Mouse (Mus musculus): ENCODE results near the gene Hnf4a.
A peak's percentile ranks its signal among the peaks of the same experiment; 100 is the strongest.
"Not testable (repeated sequence)": the region's sequence is repeated elsewhere in the genome, so short reads cannot be mapped to it uniquely, and the experiment has no call there.

The Hnf4a gene

GRCm38 (mm10) chr2:163596057-163596872, 89.7 kb downstream of the Hnf4a start:
- DNase-seq, result peak; percentile 11

GRCm38 (mm10) chr2:163596873-163597155, 90.2 kb downstream of the Hnf4a start:
- DNase-seq, result no peak

- DNase-seq, result peak; percentile 14
These were observed 91.1 kb downstream of the Hnf4a start for GRCm38 (mm10) chr2:163597661-163598060.

GRCm38 (mm10) chr2:163599226-163599625, 92.6 kb downstream of the Hnf4a start:
- DNase-seq, result peak; percentile 64

DNA sequence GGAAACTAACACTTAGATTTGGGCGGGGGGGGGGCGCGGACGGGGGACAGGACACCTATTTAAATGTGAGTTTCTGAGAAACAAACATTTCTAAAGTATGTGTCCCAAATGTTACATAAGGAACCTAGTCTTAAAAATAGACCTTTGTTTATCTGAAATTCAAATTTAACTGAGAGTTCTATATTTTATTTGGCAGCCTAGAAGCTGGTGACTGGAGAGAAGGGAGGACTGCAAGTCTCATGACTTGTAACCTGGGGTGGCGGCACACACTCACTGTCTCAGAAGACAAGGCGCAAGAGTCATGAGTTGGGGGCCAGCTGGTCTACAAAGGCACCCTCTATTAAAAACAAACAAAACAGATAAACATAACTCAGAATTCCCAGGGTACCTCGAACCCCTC, 94.5 kb downstream of the Hnf4a start:
- DNase-seq, result no peak

GRCm38 (mm10) chr2:163601712-163602100, 95.1 kb downstream of the Hnf4a start:
- no peak for DNase-seq

DNA sequence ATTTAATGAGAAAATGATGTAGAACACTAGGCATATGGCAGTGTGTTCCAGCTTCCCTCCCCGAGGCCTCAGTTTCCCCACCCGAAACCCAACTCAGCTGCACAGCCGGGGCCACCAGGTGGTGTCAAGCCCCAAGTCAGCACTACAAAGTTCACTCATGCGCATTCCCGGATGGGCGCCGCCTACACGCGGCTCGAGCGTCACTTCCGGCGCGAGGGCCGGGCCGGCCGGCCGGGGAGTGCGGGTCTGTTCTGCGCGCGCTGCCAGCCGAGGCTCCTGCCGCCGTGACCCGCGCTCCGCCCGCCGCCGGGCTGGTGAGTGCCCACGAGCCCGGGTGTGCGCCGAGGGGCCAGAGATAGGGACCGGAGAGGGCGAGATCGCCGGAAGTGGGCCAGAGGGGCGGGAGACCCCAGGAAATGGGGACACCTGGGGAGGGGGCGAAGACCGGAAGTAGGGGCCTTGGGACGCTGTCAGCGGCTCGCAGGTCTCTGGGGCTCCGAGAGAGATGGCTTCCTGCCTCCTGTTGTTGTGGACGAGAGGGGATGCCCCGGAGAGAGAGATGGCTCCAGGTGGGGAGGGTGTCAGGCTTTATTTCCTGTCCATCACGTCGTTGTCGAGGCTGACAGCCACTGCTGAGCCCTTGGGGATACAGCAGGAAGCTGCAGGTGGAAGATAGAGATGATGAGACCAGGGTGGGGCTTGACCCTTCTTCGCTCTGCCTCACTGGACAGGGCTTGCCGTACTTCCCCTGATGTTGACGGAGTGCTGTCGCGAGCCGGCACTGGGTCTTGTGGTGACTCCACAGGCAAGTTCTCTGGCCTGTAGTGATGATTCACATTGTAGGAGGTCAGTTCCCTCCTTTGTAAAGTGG, 95.7 kb downstream of the Hnf4a start, which contains the start of gene Ttpal:
TSS of gene Ttpal (plus strand) at position 214 of the 871 bp plus-strand sequence.
- peak; percentile 95 for DNase-seq

GRCm38 (mm10) chr2:163606161-163606560, 99.6 kb downstream of the Hnf4a start:
- DNase-seq, result no peak

- DNase-seq, result no peak
These were observed 101.4 kb downstream of the Hnf4a start for GRCm38 (mm10) chr2:163608008-163608407.

DNA sequence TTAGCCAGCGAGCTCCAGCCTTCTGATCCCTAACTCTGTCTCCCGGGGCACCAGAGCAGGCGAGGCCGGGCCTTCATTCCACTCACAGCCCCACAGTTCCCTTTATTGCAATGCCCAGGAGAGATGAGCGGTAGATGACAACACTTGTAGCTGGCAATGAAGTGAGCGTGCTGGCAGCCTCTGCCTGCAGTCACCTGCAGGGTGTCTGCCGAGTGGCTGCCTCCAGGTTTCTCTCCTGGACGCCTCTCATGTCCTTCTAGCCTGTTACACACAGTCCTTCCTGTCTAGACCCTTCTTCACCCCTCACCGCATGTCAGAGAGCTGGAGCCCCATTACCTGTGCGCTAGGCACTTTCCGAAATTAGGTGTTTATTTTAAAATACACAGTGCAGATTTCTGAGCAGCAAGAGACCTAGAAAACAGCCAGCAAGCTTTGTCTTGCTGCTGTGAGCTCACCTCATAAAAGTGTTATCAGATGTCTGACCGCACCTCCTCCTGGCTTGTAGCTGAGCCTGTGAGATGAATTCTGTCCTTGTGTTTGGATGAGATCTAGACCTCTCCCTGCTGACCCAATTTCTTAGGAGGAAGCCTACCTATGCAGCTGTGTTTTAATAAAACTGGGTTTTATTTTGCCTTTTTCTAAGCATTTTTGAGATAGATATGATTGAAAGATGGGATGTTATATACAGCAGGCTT, 102.8 kb downstream of the Hnf4a start:
- DNase-seq, result no peak

GRCm38 (mm10) chr2:163611176-163611575, 104.6 kb downstream of the Hnf4a start:
- DNase-seq, result no peak

DNA sequence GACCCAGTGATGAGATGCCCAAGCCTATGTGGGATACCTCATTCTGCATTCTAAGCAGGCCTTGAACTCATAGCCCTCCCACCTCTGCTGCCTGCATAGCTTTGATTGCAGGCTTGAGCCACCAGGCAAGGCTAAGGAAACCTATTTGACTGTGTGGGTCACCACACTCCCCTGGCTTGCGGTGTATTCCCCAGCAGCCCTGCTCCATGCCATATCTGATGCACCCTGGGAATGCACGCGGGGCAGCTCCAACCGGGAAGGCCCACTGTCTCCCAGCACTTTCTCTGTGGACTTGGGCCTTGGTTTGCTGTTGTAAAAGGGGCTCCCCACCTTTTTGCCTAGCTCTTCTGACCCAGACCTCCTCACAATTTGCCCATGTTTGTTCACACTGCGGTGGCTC, 106.6 kb downstream of the Hnf4a start:
- no peak for DNase-seq

DNA sequence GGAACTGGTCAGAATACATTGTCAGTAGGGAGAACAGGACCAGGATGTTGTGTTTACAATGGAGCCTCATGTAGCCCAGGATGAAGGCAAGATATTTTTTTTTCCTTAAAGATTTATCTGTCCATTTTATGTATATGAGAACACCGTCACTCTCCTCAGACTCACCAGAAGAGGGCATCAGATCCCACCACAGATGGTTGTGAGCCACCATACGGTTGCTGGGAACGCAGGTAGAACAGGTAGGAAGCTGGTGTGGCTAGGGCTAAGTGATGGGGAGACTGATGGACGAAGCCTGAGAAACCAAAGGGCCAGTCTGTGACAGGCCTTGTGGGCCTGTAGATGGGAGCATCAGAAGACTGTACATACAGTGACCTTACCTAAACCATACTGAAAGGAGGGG, 107.4 kb downstream of the Hnf4a start:
- DNase-seq, result no peak

- DNase-seq, result no peak
These were observed 108.8 kb downstream of the Hnf4a start for GRCm38 (mm10) chr2:163615401-163615800.

DNA sequence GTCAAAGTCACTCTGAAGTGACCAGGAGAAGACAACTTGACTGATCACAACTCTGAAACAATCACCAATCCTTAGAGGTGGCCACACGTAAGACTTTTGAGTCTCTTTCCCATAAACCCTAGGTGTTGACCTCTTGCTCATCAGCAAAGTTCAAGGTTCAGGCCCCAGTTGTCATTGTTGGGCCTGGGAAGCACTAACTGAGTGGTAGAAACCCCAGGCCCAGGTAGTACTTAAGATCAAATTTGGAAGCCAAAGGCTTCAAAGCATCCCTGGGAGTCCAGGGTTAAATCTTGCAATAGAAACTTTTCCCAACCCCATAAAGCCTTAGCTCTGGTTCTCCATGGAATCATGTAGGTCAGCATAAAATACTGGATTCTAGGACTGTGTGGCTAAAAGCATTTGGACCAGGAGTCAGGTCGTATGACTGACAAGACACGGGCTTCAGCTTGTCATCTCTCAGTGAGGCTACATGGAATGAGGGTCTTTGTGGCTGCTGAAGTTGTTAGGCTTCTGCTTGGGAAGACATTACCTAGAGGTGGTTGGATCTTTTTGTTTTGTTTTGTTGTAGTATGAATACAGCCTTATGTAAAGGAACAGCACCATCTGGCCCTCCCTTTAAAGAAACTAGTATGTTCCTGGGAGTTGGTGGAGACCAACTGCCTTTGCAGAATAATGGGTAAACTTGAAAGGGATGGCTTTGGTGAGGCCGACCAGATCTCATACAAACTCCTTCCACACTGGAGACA, 109.5 kb downstream of the Hnf4a start:
- no peak for DNase-seq

DNA sequence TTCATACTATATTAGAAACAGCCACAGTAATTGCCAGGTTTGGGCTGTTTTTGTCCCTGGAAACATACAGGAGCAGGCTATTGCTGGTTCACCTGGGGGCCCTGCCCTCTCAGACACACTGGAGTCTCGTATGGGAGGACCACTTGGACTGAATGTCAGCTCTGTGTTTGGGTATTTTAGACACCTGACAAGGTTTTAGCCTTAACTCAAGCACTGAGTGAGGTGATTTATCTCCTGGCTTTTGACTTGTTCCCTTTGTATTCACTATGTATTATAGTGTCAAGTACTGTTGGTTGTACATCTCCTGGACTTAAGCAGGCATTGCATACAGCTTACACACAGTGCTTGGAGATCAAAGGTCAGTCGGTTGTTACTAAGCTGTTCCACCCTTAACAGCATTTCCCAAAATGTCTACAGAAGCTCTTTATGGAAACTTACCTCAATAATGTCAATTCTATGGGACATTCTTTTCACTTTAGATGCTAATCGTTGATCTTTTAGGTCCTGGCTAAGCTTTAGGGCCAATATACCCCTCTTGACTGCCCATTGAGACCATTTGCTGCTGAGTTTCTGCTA, 110.1 kb downstream of the Hnf4a start:
- DNase-seq, result no peak

GRCm38 (mm10) chr2:163617232-163617863, 110.7 kb downstream of the Hnf4a start:
- no peak for DNase-seq

GRCm38 (mm10) chr2:163617874-163618273, 111.3 kb downstream of the Hnf4a start:
- no peak for DNase-seq

GRCm38 (mm10) chr2:163620451-163620850, 113.8 kb downstream of the Hnf4a start:
- no peak for DNase-seq

DNA sequence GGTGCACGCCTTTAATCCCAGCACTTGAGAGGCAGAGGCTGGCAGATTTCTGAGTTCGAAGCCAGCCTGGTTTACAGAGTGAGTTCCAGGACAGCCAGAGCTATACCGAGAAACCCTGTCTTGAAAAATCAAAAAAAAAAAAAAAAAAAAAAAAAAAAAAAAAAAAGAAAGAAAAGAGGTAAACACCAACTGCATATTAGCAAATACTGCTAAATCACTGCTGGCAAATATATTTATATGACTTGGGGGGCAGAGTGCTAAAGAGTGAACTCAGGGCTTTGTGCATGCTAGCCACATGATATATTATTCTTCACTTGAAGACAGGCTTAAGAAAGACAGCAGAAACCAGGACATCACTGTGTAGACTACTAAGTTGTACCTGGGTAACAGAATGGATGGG, 114.8 kb downstream of the Hnf4a start:
- DNase-seq, result not testable (repeated sequence)
